Mouse (Mus musculus): Measurements from ENCODE around the gene Tiam1.

The Tiam1 gene

GRCm38 (mm10) chr16:90052905-90053519 lies 90.6 kb downstream of the Tiam1 start:
- no peak for DNase-seq (ENCODE audit: low read depth in 1 of 2, low spot score in 2 of 2)

DNA sequence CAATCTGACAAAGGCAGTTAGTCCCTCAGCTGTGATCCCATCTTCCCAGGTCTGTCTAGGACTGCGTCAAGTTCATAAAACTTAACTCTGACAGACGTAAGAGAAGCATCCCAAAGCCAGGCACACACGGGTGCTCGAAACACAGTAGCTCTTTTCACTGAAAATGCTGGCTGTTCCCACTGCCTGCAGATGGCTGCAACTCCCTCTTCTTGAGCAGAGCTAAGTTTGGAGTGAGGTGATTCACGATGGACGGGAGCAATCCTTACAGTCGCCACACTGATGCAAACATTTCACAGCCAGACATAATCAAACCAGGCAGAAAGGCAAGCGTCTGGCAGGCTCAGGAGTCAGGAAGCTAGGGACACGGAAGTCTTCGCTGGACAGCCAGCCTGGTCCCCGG lies 91.2 kb downstream of the Tiam1 start:
- DNase-seq (ENCODE audit: low read depth in 1 of 2, low spot score in 2 of 2) = no peak

GRCm38 (mm10) chr16:90051051-90051450 lies 92.5 kb downstream of the Tiam1 start:
- no peak for DNase-seq (ENCODE audit: low read depth in 1 of 2, low spot score in 2 of 2)

DNA sequence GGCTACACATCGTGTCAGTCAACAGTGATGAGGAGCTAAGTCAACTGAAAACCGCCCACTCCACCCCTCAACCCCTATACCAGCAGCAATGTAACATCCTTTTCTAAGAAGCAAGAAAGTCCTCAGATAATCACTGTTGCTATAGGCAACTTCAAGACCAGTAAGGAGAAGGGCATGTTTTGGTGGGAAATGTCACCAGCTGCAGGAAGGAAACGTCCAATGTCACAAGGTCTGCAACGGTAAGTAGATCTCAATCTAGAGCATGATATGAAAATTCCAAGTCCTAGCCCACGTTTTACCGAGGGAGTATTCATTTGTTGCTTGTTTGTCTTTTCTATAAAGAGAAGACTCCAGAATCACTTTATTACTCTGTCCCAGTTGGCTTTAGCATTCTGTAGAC lies 95.7 kb downstream of the Tiam1 start:
- no peak for DNase-seq (ENCODE audit: low read depth in 1 of 2, low spot score in 2 of 2)

- no peak for DNase-seq (ENCODE audit: low read depth in 1 of 2, low spot score in 2 of 2)
These were observed 96.9 kb downstream of the Tiam1 start for GRCm38 (mm10) chr16:90046494-90047158.

- DNase-seq (ENCODE audit: low read depth in 1 of 2, low spot score in 2 of 2) = no peak
These were observed 98.0 kb downstream of the Tiam1 start for GRCm38 (mm10) chr16:90045611-90046010.

DNA sequence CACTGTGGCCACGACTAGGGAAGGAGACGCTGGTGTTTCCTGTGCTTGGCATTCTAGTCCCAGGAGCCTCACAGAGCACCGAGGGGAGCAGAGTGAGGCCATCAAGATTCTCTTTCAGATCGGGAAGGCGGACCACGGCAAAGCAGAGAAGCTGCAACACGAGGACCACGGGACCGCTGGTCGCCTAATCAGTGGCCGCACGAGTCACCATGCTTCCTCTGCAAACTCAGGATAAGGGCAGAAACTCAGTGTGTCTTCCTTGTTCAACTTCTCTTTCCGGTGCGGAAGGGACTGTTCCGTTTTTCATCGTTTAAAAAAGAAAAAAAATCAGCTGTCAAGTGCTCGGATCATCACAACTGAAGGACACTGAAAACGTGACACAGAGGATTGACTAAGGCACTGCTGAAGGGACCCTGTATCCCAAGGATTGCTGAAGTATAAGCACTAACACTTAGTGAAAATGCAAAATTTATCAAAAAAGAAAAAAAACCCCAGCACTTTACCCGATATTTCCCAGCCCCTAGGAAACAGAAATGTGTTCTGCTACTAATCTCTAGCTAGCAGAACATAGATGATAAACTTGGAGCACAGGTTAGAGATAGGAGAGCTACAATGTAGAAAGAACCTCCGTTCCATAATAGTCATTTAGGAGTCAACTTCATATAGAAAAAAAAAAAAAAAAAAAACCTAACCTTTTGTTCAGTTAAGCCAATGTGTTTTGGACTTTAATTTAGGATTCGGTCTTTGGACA lies 99.4 kb downstream of the Tiam1 start:
- peak; percentile 58 to 66 for DNase-seq (ENCODE audit: low read depth in 1 of 2, low spot score in 2 of 2)

DNA sequence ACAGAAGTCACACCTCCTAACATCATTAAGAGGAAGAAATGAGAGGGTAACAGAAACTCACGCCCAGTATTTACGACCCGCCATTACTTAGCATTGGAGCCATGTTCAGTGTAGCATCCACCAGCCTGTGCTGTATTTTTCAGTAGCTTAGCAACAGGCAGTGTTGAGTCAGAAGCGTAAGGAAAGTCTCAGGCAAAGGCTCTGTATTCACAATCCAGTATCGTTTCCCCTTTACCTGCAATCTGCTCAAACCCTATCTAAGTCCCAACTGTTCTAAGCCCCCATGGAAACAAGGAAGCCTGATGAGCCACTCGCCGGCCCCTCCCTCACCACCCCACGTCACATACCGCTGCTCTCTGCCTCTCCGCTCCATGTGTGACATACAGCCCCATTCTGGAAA lies 100.7 kb downstream of the Tiam1 start:
- DNase-seq (ENCODE audit: low read depth in 1 of 2, low spot score in 2 of 2) = peak; percentile 68 to 81

GRCm38 (mm10) chr16:90042386-90042785 lies 101.2 kb downstream of the Tiam1 start:
- DNase-seq (ENCODE audit: low read depth in 1 of 2, low spot score in 2 of 2) = no peak

DNA sequence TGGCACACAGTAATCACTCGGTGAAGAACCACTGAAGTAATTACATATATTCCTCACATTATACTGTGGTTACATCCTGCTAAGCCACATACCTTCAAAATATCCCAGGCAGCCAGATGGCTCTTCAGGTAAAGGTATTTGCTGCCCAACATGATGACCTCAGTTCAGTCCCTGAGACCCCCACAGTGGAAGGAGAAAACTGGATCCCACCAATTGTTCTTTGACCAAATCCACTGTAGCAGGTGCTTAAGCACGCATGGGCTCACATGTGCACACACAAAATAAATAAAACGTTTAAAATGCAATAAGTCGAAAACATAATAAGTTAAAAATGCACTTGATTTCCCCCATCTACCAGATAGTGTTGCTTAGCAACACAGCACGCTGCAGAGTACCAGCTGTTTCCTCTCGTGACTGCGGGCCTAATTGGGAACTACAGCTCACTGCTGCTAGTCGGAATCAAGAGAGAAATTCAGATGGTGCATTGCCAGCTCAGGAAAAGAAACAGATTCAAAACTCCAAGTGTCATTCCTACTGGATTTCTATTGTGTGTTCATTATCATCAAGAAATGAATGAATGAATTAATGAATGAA lies 102.7 kb downstream of the Tiam1 start:
- DNase-seq (ENCODE audit: low read depth in 1 of 2, low spot score in 2 of 2) = no peak

- DNase-seq (ENCODE audit: low read depth in 1 of 2, low spot score in 2 of 2) = no peak
These were observed 107.9 kb downstream of the Tiam1 start for GRCm38 (mm10) chr16:90035595-90036110.

GRCm38 (mm10) chr16:90030355-90030754 lies 113.2 kb downstream of the Tiam1 start:
- DNase-seq (ENCODE audit: low read depth in 1 of 2, low spot score in 2 of 2) = no peak

GRCm38 (mm10) chr16:90027886-90028285 lies 115.7 kb downstream of the Tiam1 start:
- no peak for DNase-seq (ENCODE audit: low read depth in 1 of 2, low spot score in 2 of 2)

- DNase-seq (ENCODE audit: low read depth in 1 of 2, low spot score in 2 of 2) = no peak
These were observed 117.9 kb downstream of the Tiam1 start for GRCm38 (mm10) chr16:90025526-90026172.

DNA sequence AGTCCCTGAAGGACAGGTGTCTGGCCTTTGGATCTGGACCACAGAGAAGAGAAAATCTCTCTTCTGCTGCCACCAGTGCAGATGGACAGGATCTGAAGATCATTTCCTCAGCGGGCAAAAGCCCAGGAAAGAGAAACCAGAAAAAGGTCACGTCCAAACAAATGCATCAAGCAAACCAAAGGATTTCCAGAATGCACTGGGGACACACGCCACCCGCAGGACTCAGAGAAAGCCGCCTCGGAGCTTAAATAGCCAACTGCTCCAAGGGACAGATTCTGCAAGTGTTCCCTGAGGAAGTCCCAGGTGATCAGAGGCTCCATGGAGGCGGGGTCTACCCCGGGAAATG lies 119.9 kb downstream of the Tiam1 start:
- no peak for DNase-seq (ENCODE audit: low read depth in 1 of 2, low spot score in 2 of 2)

DNA sequence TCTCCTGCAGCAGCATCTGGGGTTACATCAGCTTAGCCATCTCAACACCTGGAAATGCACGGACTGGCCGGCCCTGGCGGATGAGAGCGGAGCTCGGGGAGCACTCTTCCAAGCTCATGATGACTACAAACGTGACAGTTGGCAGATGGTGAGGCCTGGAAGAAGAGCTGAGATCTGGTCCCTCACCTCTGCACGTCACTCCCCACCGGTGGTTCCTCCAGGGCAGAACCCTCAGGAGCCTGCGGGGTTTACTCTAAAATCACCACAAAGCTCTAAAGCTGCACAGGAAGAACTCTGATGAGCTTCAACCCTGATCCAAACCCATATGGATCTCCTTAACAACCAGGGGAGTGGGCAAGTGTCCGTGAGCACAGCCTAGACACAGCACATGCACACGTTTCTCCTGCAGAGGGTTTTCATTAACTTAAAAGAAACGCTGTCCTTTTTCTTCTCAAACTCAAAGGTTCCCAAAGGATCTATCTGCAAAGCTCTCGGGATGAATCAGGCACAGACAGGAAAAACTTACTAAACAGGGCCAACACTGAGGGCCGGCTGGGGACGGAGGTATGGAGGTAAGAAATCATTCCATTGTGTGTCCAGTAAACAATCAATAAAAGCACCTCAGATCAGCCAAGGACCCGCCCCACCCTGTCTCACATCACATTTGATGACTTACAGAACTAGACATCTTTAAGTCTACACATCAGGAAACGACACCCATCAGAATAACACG lies 120.5 kb downstream of the Tiam1 start:
- DNase-seq (ENCODE audit: low read depth in 1 of 2, low spot score in 2 of 2) = no peak

DNA sequence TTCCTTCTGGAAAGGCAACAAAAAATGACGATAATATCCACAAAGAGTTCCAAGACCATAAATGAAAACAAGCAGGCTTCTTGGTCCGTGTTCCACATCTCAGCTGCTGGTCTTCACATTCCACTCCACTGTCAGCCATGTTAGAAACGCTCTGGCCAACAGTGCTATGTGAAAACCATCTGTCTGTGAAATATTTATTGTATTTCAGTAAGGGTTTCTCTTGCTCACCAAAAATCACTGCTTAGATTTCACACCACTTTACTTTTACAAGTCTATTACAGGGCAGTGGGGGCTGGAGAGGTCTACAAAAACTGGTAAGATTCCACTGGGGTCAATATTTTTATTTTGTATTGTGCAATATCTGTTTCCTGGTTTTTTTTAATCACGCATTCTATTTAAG lies 127.5 kb downstream of the Tiam1 start:
- no peak for DNase-seq (ENCODE audit: low read depth in 1 of 2, low spot score in 2 of 2)

GRCm38 (mm10) chr16:90014596-90014995 lies 129.0 kb downstream of the Tiam1 start:
- DNase-seq (ENCODE audit: low read depth in 1 of 2, low spot score in 2 of 2) = no peak

DNA sequence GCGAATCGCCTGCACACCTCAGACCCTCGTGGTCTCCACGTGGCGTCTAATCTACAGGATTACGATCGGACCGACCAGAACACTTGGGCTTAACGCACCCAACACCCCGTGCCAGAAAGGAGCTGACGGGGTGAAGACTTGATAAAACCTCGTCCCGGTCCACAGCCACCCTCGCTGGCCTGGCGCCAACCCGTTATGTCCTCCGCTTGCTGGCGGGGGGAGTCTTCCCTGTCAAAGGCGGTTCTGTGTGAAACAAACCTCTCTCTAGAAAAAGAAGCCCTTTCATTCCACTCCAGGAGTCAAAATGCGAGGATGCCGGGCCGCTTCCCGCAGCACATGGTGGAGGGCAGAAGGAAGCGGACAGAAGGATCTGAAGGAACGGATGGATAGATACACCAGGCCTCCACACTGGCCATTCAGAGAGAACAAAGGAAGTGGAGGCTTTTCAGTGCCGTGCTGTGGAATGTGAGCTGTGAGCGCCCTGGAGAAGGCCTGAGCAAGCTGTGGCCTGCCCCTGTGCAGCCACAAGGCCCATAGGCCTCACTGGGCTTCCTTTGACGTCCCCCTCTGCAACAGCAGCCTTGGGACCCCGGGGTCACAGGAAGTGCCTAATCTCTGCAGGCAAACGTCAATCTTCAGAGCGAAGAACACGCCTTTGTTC lies 131.9 kb downstream of the Tiam1 start:
- DNase-seq (ENCODE audit: low read depth in 1 of 2, low spot score in 2 of 2) = no peak

- no peak for DNase-seq (ENCODE audit: low read depth in 1 of 2, low spot score in 2 of 2)
These were observed 135.1 kb downstream of the Tiam1 start for GRCm38 (mm10) chr16:90008504-90008903.
